Mouse (Mus musculus) lung, postnatal 4 days (tissue): ENCODE measurements around the gene Gfpt2.
"Not testable (repeated sequence)": the region's sequence is repeated elsewhere in the genome, so short reads cannot be mapped to it uniquely, and the experiment has no call there.

Experiments
- DNase-seq, 2 experiments: peaks; one replicate each; pipeline ENCODE4 v3.0.0; 2021

The Gfpt2 gene

DNA sequence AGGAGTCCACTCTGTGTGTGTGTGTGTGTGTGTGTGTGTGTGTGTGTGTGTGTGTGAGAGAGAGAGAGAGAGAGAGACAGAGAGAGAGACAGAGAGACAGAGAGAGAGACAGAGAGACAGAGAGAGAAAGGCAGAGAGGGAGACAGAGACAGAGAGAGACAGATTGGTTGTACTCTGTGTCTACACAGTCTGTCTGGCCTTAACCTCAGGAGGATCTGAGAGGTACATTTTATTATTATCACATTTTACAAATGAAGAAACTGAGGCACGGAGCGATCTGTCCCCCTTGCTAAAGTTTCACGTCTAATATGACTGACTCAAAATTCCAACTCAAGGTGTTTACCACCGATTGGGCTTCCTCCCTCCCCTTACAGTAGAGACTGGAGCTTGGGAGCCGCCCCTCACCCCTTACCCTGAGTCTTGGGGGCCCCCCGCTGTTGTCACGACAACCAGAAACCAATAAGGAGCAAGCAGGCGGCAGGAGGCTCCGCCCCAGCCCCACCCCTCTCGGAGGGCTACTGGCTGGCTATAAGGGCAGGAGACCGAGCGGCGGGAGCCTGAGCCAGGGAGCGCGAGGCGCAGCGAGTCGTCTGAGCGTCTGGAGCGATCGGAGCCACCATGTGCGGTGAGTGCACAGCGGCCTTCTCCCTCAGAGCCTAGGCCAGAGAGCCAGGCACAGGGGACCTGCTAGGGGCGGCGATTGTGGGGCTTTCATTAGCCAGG is at the start of gene Gfpt2:
Gfpt2 (plus strand) TSS at position 560 of the 723 bp plus-strand sequence.
- peak; percentile 73 to 84 for DNase-seq

GRCm38 (mm10) chr11:49744981-49745380 is 49.0 kb upstream of the Gfpt2 start:
- DNase-seq: no peak

DNA sequence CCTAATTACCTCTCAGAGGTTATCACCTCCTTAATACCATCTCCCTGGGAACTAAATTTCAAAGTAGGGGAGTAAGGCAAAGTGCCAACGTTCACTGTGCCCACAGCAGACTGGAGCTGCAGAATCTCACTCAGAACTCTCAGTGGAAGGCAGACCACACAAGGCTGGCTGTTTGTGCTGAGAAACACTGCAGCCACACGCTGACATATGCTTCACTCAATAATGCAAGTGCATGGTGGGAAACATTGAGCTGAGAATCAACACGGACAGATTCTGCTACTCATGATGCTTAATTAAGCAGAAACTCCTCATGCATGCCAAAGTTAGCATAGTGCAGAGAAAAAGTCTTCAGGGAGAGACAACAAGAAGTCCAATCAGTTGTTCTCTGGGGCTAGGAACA is 48.1 kb upstream of the Gfpt2 start:
- DNase-seq: no peak

DNA sequence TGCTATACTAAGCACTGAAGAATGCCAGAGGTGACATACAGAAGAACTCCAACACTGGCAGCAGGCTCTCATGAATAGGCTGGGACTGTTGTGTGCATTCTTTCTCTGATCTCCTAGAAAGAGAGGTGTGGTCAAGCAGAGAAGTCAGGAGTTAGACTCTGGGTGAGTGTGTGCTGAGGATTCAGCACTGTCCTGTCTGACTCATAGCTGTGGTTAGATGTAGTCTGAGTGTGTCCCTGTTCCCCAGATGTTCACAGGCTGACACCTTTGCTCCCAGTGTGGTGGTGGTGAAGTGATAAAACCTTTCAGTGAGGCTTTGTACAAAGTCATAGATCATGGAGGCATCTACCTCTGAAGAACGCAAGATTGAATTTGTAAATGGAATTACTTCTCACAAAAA is 47.2 kb upstream of the Gfpt2 start:
- DNase-seq: no peak

DNA sequence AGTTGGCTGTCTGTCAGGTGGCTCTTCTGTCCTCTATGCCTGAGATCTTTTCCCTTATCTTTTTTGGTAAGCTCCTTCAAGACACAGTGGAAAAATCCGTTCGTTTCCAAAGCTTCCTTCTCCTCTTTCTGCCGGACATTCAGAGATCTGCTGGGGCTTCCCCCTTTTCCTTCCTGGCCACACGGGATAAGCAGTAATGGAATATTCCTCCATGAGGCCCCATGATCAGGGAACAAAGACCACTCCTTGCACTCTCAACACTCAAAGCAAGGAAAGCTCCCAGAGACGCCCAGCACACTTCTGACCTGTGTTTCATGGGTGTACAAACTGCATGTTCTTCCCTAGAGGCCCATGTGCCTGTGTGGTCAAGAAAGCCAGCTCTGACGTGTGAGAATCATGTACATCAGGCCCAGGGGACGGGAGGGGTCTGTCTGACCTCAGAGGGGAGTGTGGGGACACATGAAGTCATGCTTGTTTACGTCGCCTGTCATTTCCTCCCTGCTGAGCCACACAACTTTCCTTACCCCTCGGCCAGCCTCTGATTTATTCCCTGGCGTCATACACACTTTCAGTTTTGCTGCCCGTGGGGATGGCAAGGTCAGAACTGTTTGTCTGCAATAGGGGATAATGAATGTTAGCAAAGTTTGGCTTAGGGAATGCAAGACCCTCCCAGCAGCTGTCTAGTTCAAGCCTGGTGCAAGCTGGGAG is 38.9 kb upstream of the Gfpt2 start:
- DNase-seq: peak; percentile 50 to 59

- DNase-seq: no peak
These were observed 35.9 kb upstream of the Gfpt2 start for GRCm38 (mm10) chr11:49758096-49758495.

DNA sequence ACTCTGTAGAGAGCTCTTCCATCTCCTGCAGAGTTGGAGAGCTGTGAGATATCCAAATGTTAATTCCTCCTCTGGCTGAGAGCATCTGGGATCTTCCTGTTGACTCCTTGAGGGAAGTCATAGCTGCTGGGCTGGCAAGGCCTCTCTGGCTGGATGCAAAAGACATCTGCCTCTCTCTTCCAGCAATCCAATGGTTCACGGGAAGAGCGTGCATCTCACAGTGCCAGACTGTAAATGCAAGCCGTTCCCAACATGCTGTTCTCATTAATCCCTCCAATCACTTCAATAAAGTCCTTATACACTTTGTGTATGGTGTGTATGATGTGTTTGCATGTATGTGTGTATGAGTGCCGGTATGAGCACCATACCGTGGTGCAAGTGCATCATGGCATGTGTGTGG is 32.8 kb upstream of the Gfpt2 start:
- no peak for DNase-seq

DNA sequence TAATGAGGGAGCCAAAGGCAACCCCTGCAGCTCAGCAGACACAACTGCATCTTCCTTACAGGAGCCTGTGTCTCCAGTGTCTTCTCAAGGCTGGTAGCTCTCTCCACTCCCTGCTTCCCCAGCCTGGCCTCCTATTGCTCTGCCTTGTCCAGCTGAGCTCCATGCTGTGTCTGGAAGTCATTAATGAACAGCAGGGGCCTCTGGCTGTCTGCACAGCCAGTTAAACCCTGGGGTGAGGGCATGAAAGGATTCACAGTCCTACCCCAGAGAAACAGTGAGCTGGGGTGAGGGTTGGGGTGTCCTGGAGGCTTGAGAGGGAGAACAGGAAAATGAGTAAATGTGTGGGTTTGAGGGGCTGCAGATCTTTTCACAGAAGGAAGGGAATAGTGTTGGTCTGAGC is 30.4 kb upstream of the Gfpt2 start:
- DNase-seq: no peak

DNA sequence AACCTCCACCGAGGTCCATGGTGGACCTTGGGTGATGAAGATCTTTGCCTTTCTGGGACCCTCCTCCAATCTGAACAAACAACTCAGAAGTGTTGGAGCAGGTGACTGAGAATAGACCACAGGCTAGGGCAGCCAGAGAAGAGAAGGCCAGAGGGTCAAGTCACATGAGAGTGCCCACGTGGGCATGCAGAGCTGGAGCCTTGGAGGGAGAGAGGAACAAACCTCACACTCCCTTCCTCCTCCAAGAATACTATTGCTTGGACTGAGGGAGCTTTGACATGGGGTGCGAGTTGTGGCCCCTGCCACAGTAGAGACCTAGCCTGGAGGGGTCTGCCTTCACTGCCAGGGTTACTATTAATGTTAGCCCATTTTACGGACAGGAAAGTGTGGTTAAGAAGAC is 30.0 kb upstream of the Gfpt2 start:
- no peak for DNase-seq

- peak; percentile 32 to 66 for DNase-seq
These were observed 29.2 kb upstream of the Gfpt2 start for GRCm38 (mm10) chr11:49764639-49765299.

DNA sequence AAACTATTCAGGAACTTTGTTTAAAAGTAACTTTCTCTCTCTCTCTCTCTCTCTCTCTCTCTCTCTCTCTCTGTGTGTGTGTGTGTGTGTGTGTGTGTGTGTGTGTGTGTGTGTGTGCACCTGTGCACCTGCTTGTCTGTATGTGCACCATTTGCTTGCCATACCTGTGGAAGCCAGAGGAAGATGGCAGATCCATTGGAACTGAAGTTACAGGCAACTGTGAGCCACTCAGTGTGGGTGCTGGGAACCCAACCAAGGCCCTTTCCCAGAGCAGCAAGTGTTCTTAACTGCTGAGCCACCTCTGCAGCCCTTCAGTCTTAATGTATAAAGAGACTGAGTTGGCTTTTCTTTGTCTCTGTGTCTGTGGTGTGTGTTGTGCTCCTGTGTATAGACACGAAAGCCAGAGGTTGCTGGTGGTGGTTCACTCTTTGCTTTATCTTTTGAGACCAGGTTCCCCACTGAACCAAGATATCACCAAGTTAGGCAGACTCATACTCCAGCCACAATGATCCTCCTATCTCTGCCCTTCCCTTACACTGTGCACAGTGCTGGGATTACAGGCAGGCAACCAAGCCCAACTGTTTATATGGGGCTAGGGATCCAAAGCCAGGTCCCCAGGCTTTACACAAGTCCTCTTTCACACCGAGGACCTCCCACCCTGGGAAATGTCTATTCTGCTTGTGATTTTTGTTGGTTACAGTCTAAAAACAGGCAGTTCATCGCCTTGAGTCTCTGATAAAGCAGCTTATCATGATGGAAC is 28.4 kb upstream of the Gfpt2 start:
- DNase-seq: no peak

GRCm38 (mm10) chr11:49766137-49766411 is 27.9 kb upstream of the Gfpt2 start:
- DNase-seq: no peak

DNA sequence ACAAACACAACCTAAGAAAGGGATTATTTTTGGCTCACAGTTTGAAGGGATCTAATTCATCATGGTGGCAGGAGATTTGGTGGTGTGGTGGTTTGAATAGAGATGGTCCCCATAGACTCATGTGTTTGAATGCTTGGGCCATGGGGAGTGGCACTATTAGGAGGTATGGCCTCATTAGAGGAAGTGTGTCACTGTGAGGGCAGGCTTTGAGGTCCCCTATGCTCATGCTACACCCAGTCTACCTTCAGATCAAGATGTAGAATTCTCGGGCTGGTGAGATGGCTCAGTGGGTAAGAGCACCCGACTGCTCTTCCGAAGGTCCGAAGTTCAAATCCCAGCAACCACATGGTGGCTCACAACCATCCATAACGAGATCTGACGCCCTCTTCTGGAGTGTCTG is 26.5 kb upstream of the Gfpt2 start:
- not testable (repeated sequence) for DNase-seq

GRCm38 (mm10) chr11:49768781-49769180 is 25.2 kb upstream of the Gfpt2 start:
- DNase-seq: no peak

DNA sequence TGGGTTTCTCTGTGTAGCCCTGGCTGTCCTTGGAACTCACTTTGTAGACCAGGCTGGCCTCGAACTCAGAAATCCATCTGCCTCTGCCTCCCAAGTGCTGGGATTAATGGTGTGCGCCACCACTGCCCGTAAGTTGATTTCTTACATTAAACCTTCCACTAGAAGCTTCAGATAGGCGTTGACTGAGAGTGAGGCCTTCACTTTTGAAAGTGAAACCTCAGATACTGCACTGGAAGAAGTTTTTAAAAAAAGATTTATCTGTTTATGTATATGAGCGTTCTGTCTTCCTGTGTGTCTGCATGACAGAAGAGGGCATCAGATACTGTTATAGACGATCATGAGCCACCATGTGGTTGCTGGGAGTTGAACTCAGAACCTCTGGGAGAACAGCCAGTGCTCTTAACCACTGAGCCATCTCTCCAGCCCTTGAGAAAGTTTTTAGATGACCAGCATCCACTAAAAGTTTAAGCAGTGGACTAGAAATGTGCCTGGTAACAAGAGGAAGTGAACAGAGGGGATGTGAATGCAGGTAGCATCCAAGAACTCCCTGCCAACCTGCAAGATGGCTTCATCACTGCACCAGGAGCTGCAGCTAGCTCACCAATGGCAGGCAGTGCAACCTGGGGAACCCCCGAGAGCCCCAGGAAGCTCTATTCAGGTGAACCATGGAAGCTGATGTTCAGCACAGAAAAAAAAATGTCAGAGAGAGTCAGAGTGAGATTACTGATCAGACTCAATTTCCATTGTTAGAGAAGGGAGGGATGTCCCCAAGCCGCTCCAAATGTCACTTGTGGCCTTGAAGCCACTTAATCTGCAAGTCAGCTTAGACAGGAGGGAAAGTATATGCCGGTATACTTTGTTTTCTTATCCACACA is 23.1 kb upstream of the Gfpt2 start:
- DNase-seq: no peak

DNA sequence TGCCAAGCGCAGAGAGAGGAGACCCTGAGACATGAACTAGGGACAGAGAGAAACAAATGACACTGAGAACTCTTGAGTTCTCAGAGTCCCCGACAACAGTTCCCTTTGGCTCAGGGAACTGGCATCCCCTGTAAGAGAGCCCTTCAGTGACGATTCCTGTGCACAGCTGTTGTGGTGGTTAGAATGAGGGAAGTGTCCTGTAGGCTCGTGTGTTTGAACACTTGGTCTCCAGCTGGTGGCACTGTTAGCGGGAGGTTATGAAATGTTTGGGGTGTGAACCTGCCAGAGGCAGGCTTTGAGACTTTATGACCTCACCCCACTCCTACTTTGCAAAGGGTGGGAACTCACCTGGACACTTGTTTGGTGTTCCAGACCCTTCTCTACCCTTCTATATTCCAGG is 21.7 kb upstream of the Gfpt2 start:
- DNase-seq: no peak

DNA sequence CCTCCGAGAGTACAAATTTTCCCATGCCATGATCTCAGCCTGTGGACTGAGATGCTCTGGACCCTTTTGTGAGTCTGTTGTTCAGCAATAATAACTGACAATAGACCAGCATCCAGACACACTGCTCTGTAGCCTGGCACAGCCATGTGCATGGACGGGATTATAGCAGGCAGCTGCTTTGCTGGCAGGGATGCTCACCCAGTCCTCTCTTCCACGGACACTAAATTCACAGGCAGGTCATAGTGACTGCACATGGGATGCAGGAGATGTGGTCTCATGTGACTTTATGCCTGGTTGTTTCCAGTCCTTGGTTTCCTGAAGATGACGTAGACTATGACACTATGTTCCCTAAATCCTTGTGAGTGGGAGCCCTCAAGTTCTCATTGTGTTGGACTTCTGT is 19.1 kb upstream of the Gfpt2 start:
- no peak for DNase-seq

GRCm38 (mm10) chr11:49778844-49779243 is 15.1 kb upstream of the Gfpt2 start:
- DNase-seq: no peak

GRCm38 (mm10) chr11:49780161-49780817 is 13.7 kb upstream of the Gfpt2 start:
- DNase-seq: no peak

DNA sequence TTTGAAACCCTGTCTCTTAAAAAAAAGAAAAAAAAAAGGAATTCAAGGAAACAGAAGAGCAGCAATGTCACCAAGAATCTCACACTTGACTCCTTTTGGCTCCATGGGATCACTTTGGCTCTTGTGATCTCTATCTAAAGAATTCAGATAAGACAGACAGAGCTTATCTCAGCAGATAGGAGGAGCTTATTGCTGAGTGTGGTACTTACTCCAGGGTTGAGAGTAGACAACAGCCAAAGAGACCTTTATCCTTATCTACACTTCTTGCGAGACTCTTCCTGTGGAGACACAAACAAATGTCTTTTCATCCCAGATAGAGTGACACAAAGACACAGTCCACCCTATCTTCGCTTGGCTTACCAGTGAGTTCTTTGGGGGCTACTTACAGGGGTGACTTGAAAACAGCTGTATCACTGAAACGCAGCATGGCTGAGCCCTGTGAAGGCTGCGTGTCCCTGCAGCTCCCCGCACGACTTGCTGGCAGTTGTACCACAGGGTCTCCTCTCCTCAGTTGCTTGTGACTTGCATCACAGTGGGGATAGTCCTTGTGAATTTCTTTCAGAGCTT is 12.1 kb upstream of the Gfpt2 start:
- DNase-seq: no peak

GRCm38 (mm10) chr11:49793131-49793530 is 847 bp upstream of the Gfpt2 start:
- no peak for DNase-seq
